In the genomic region with DNA sequence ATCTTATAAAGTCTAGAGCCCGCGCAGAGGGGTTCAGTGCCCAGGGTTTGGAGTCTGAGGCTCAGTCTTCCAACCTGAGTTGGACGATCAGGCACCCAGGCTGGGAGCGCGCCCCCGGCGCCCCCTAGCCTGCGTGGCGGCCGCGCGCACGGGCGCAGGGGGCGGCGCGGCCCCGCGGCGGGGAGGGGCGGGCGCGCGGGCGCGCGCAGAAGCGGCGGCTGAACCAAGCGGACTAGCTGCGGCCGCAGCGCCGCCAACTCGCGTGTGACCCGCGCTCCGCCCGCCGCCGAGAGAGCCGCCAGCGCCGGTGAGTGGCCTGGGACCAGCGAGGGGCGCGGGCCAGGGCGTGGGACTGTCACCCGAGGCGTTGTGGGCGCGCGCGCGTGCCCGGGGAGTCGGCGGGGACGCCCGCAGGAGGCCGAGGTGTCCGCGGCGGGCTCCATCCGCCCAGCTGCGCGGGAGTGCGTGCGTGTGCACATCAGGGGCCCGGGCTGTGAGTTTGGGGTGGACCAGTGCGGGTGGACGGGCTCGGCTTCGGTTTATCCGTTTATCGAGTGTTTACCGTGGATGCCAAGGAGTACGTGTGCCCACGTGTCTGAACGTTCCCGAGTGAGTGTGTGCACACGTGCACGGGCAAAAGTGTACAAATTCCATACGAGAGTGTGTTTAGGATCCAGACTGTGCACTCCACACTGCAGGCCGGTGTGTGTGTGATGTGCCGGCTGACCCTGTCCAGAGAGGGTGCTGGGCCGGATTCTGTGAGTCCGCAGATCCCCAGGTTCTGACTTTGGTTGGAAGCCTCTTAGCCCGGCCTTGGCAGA, we compare ENCODE assay signal across 8 mouse cellular contexts. TPM values are rescaled to one million over a fixed set of nuclear protein-coding genes. Genes with fewer than 3 reads are reported as not detected.
DNase-seq lines count a peak whose midpoint lies in the region; ATAC-seq and TF ChIP-seq lines count a peak whose summit lies in the region.

A gene (plus strand): TSS at position 157 of the 821 bp plus-strand sequence.

- H3K36me3 ChIP-seq in erythroblast, embryonic 14.5 days (ENCODE audit: control insufficient read depth), result no peaks in the 10 kb centered on the region
- peaks cover 6% of the 10 kb centered on the region; the same call in 1 of the 2 replicates for H3K36me3 ChIP-seq in midbrain, embryonic 10.5 days
- H3K36me3 ChIP-seq in spleen, adult 2 months (ENCODE audit: control insufficient read depth, insufficient read depth, low read length), result no peaks in the 10 kb centered on the region

- under 1% methylated on average over 80 of the region's 90 CpGs for WGBS in midbrain, embryonic 10.5 days
- WGBS in spleen, adult 2 months, result 2% methylated on average over 65 of the region's 90 CpGs

- peaks cover 30% of the 10 kb centered on the region for H3K4me1 ChIP-seq in erythroblast, embryonic 14.5 days (ENCODE audit: control insufficient read depth)
- peaks cover 56% of the 10 kb centered on the region for H3K4me1 ChIP-seq in midbrain, embryonic 10.5 days
- H3K4me1 ChIP-seq in spleen, adult 2 months (ENCODE audit: control insufficient read depth, insufficient read depth, insufficient read length), result peaks cover 9% of the 10 kb centered on the region

- peak within 1 kb of the TSS; percentile 98 for H3K27ac ChIP-seq in midbrain, embryonic 10.5 days (replicated peaks)
- H3K27ac ChIP-seq in spleen, adult 2 months (ENCODE audit: insufficient read depth, low read length), result peak within 1 kb of the TSS; percentile 50; the same call in 1 of the 2 replicates

- peak within 1 kb of the TSS; percentile 67 for H3K4me3 ChIP-seq in erythroblast, embryonic 14.5 days (replicated peaks)
- peak within 1 kb of the TSS; percentile 93 for H3K4me3 ChIP-seq in midbrain, embryonic 10.5 days
- H3K4me3 ChIP-seq in spleen, adult 2 months (ENCODE audit: extremely low read depth, insufficient read depth, insufficient read length), result peak within 1 kb of the TSS; percentile 77

- no peak for TF ChIP-seq POLR2A in spleen, adult 2 months (IDR thresholded peaks at IDR 0.05; ENCODE audit: low read depth, low read length)

- H3K9me3 ChIP-seq in erythroblast, embryonic 14.5 days (ENCODE audit: control insufficient read depth, low read length), result no peaks in the 10 kb centered on the region
- no peaks in the 10 kb centered on the region for H3K9me3 ChIP-seq in midbrain, embryonic 10.5 days (replicated peaks)

- peak; percentile 67 to 74 for DNase-seq in cerebellum, postnatal 14 days
- DNase-seq in gastrocnemius, adult 8-10 months (ENCODE audit: low spot score in 2 of 2), result peak; percentile 44 to 45
- peak; percentile 63 for DNase-seq in induced T-regulatory cell, adult 2 months (ENCODE audit: low read depth)
- DNase-seq in left cerebral cortex, postnatal 4 days, result peak; percentile 54
- peak; percentile 75 for DNase-seq in midbrain, embryonic 10.5 days (ENCODE audit: low spot score)
- peak in 1 of 2 experiments; percentile 41 for DNase-seq in spleen, adult 2 months (ENCODE audit: low read depth in 1 of 2, low spot score in 2 of 2)

- peaks cover 63% of the 10 kb centered on the region for H3K27me3 ChIP-seq in erythroblast, embryonic 14.5 days (ENCODE audit: control insufficient read depth)
- H3K27me3 ChIP-seq in midbrain, embryonic 10.5 days (ENCODE audit: low read depth, poor library complexity, severe bottlenecking), result peaks cover 10% of the 10 kb centered on the region; the same call in 1 of the 2 replicates
- H3K27me3 ChIP-seq in spleen, adult 2 months (ENCODE audit: control insufficient read depth, insufficient read depth, low read length), result 0 out of 2 replicates have a peak, but pooled peaks cover 5% of the 10 kb centered on the region

- intact Hi-C loops in left cerebral cortex, postnatal 4 days (cut with DNase I), result no loop called here

- ATAC-seq in erythroblast, adult 5-6 weeks (replicated peaks; ENCODE audit: low FRiP score, poor library complexity, severe bottlenecking), result no peak

- TF ChIP-seq CTCF in spleen, adult 2 months (IDR thresholded peaks at IDR 0.05; ENCODE audit: extremely low read depth, insufficient read depth, insufficient read length, insufficient replicate concordance), result no peak

RNA-seq across cellular contexts. Expression of the gene that starts here (rescaled TPM):
- 0.21 TPM in 2 replicates for polyA plus RNA-seq in erythroblast, embryonic 14.5 days (2012)
- 0.38 and 1.9 TPM in 2 replicates for total RNA-seq in erythroblast, adult 5-6 weeks (2015; ENCODE audit: low replicate concordance)
- 0.14 and 1.9 TPM in 2 replicates for total RNA-seq in erythroblast, adult 5-6 weeks (2017; ENCODE audit: low replicate concordance)
- total RNA-seq in gastrocnemius, adult 8-10 months (2022), result 10 to 100 TPM; 10.7 to 15.6 (median 14.1) TPM
- 10 to 100 TPM; 29.0 to 33.7 TPM for total RNA-seq in left cerebral cortex, postnatal 4 days (2021)
- polyA plus RNA-seq in midbrain, embryonic 10.5 days (2016; fragmentation: Nextera tagmentation; extraction: Ambion mirVana), result 87.4 and 96.9 TPM in 2 replicates
- polyA plus RNA-seq in spleen, adult 2 months (2012; rRNA removed), result 9.4 and 10.0 TPM in 2 replicates

Comparison
In these comparisons a context has a peak if more than half of its experiments do, and no peak if none do; other contexts are left out.
1. RNA of the gene that starts here (total RNA-seq): 29.0 to 33.7 TPM in left cerebral cortex, postnatal 4 days and 10.7 to 15.6 TPM in gastrocnemius, adult 8-10 months; 0.14 to 1.9 TPM in erythroblast, adult 5-6 weeks; every median in the first group is over 4 times any median in the second.
2. Peak in every context shown above with its lines, with median percentiles within 50 percentile points of each other: H3K4me3 ChIP-seq.